Mouse (Mus musculus) embryo, embryonic 10 days (tissue): Measurements from ENCODE around the gene Nprl2.
"Not testable (repeated sequence)": the region's sequence is repeated elsewhere in the genome, so short reads cannot be mapped to it uniquely, and the experiment has no call there.

ENCODE experiments used
- DNase-seq: peaks from one replicate; pipeline ENCODE4 v3.0.0-alpha.2; 2015; ENCODE audit warnings: low spot score

The Nprl2 gene

DNA sequence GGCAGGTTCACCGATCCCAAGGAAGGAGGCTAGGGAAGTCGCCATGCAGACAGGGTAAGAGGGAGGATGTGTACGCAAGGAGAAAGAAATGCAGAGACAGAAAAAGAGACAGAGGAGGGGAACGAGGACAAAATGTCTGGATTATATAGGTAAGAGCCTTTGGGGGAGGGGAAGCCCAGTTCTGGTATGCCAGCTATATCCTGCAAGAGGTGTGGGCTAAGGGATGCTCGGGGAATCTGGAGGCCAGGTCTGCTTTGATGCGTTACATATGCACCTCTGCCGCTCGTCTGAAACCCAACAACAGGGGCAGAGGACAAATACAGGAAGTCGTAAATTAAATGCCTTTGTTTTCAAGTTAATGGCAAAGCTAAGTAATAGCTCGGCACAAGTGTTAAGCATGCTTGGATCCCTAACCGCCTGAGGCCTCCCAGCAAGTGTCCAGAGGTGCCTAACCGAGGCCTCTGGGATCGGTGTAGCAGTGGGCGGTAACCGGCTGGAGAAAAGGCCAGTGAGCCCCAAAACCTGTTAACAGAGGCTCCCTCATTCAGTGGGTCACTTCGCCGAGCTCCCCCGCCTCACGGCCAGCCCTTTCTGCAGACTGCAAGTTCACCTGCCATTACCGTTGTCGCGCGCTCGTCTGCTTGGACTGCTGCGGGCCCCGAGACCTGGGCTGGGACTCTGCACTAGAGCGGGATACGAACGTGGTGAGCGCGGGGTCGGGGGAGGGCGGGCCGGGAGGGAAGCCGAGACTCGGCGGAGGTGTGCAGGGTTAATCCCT is 11.7 kb downstream of the Nprl2 start:
- DNase-seq: no peak

DNA sequence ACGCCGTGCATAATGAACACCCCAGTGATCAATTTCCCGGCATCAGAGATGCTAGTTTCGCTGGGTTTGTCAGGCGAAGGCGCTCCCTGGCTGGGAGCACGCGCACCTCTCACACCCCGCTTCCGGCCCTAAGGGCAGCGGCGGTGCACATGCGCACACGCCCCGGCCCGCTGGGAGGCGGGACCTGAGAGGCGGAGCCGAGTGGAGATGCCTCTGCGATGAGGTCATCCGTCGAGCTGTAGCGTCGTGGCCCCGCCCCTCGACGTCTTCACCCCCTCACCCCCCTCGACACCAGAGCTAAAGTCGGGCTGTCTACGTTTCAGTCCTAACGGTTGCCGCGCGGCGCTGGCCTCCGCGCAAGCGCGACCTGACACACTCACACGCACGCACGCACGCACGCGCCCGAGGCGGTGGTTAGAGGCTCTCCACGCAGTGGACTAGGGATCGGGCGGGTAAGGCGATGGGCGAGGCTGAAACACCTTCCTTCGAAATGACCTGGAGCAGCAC is 12.3 kb downstream of the Nprl2 start:
- DNase-seq: peak; percentile 99

DNA sequence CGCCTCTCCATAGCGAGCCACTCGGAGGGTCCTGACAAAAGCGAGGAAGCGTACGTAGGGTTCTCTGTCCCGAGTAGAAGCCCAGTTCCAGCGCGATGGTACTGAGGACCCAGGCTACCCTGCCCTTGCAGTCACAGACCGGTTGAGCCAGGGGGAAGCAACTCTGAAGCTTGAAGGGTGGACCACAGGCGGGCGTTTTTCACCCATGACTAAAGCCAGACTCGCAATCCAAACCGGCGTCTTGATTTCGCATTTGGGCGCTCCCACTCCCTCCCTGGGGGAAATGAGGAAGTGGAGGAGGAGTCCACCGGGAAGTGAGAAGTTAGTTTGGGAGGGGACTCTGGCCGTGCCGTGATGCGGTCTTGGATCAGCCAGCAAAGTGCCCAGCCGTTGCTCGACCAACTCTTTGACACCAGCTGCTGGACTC is 13.0 kb downstream of the Nprl2 start:
- DNase-seq: peak; percentile 68

DNA sequence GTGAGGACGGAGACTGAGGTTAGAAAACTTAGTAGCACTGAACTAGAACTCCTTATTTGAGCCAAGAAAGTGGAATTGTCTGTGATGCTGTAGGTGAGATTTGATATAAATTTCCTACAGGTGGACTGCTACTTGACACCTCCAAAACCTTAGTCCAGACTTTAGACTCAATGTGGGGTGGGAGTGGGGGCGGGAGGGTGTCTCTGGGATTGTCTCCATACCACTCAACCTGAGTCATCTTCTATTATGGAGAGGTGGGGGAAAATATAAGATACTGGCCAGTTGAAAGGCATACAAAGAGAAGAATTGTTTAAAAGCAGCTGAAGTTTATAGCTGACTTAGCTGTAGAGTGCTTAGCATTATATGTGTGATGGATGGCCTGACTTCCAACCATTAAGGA is 13.7 kb downstream of the Nprl2 start:
- DNase-seq: no peak

DNA sequence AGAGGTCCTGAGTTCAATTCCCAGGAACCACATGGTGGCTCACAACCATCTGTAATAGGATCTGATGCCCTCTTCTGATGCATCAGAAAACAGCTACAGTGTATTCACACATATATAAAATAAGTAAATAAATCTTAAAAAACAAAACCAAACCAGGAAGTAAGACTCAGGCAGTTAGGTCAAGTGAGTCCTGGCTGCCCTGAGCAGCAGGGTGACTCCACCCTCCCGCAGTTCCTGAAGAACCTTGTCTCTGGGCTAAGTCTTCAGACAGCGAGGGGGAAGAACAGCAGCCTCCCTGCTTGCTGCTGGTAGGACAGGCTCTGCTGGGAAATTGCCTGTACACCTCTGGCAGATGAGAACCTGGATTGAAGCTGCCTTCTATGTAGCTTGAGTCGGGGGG is 14.3 kb downstream of the Nprl2 start:
- DNase-seq: no peak

DNA sequence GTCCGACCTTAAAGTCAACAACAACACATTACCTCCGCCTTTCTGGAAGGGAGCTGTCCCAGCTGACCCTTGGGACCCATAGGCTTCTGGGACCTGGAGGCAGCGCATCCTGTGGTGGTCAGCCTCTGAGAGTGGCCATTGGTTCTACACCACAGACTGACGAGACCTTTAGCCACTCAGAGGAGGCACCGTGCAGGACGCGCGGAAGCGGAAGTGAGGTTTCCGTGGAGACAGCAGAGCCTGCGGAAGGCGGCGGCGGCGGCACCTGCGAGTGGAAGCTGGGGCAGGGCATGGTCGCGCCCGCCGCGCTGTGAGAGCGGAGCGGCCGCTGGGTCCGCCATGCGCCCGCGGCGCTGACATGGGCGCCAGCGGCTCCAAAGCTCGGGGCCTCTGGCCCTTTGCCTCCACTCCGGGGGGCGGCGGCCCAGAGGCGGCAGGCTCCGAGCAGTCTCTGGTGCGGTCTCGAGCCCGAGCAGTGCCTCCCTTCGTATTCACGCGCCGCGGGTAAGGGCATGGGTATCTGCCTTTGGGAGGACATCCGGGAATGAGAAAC is 21.1 kb downstream of the Nprl2 start, which contains the start of gene Tusc2:
Gene Tusc2 (plus strand): TSS at position 227 of the 553 bp plus-strand sequence.
- peak; percentile 98 for DNase-seq

DNA sequence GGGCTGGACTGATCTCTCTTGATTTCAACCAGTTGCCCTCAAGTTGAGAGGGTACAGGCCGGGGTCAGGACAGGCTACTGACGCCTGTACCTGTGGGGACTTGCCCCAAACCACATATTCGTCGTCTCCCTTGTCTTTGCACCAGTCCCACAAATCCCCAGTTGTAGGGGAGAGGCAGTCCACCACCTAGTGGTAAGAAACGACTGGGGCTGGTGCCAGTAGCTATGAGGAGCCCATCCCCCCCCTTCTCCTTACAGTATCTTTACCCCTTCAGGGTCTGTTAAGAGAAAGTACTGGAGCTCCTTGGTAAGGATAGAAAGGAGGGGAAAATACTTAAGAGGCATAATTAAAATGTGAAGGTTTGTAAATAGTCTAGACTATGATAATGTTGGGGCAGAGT is 23.5 kb downstream of the Nprl2 start:
- not testable (repeated sequence) for DNase-seq

DNA sequence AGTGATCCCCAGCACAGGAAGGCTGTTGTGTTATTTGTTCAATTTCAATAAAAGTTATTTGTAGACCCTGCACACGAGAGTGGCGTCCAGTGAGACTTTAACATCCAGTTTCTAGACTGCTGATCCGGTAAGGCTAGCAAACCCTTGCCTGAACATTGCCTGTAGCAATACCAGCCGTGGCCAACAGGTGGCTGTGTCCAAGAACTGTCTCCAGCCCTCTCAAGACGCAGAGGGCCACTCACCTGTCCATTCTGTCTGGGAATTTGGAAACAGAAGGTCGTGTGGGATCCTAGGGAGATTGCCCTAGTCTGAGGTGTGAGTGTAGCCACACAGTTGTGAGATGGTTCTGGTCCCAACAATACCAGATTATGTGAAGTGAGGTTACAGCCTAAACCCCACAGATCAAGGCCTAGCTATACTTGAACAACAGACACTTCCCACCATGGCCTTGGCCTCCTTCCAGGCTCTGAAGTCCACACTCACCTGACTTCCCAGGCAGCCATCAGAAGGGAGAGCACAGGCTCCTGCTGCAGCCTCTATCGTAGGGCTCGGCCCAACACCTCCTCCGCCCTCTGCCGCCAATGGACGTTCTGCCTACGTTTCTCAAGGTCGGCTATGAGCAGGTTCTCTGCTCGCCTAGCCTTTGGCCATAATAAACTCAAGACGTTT is 24.1 kb downstream of the Nprl2 start:
- DNase-seq: peak; percentile 93

DNA sequence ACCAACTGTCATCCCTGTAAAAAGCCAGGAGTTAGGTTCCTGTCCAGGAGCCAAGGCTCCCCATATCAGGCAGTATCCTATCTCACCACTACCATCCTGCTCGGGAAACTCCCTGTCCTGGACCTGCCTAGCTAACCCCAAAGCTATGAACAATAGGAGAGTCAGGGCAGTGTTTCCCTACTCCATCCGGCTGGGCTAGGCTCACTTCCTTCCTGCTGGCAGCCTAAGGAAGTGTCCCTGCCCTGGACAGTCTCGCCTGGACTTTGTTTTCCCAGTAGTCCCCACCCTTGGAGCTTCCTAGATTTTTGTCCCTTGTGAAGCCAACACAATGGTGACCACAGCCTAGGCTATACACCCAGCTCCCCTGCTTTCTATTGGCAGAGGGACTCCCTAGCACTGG is 24.8 kb downstream of the Nprl2 start:
- DNase-seq: no peak

DNA sequence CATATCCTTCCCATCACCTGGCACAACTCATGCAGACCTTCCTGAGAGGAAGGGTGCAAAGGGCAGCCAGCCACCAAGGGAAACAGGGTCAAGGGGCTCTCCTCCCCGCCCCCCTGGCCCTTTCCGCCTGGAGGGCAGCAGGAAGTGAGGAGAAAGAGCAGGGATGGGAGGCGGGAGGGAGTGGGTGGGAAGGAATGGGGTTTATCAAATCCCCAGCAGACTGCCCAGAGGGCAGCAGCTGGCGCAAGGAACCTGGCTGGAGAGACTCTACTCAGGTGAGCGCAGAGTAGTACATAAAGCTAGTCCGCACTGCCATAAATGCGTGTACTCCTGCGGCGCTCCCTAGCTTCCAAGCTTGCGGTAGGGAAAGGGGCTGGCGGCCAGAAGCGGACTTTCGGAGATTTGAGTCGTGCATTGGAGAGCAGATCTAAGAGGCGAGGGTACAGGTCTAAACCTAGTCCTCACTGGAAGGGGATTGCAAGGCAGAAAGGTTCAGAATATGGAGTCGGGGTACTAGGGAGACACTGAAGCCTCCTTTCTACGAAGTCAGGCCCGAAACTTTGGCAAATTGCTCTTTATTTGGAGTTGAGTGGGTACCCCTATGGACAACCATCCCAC is 25.8 kb downstream of the Nprl2 start, which contains the start of gene Hyal2:
Gene Hyal2 (plus strand): TSS at position 244 of the 618 bp plus-strand sequence.
- no peak for DNase-seq

DNA sequence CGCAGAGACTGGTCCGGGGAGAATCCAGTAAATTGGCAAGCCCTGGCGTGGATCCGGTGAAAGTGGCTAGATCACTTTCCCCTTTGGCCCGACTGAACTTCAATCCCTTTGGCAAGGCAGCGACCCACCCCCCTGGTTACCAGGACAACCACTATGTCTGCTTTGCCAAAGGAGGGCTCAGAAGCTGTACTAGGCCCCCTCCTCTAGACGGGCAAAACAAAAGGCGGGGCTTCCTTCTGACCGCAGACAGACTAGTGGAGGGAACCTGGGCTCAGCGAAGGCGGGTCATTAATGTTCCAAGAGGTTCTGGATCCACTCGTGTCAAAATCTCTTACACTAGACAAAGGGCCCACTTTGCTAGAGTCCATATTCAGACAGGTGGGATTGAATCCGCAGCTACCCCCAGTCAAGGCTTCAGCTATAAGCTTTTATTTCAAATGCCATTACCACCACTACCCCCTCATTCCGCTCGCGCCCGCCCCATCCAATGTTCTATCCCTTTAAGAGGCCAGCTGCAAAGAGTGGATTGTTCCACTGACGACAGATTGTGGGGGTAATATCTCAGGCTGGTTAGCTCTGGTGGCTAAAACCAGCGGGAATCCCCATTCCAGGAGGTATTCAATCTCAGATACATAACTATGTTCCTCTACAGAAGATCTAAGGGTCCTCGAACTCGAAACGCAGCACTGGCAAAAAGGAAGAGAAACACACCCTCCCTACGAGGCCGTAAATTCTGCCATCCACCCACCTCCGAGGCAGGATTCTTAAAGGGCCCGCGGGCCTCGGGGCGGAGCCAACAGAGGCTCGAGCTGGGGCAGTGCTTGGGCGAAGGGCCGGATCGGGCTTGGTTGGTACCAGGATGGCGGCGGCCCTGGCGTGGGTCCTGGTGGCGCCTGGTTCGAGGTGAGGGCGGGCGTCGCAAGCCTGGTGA is 26.6 kb downstream of the Nprl2 start:
- peak; percentile 92 for DNase-seq

DNA sequence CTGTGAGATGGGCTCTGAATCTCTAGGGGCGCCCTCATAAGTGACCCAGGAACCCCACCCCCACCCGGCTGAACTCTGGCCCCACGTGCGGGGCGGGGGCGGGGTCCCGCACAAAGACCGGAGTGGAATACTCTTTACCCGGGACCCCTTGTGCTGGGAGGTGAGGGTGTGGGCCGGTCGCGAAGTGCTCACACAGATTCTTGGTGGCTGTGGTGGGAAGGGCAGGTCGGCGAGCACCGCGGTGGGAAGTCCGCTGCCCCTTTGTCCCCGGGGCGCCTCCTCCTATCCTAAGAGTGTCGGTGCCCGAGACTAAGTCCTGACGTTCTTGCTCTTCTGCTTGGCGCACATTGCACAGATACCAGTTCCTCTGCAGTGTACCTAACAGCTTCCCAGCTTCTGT is 27.2 kb downstream of the Nprl2 start:
- DNase-seq: peak; percentile 50

DNA sequence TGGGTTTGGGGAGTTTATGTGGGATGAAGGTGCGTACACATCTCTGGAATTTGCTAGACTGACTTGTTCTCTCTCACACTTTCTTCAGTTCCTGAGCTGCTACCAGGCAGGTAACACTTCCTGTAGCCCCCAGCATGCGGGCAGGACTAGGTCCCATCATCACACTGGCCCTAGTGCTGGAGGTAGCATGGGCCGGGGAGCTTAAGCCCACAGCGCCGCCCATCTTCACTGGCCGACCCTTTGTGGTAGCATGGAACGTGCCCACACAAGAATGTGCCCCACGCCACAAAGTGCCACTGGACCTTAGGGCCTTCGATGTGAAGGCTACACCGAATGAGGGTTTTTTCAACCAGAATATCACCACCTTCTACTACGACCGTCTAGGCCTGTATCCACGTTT is 28.0 kb downstream of the Nprl2 start:
- no peak for DNase-seq

DNA sequence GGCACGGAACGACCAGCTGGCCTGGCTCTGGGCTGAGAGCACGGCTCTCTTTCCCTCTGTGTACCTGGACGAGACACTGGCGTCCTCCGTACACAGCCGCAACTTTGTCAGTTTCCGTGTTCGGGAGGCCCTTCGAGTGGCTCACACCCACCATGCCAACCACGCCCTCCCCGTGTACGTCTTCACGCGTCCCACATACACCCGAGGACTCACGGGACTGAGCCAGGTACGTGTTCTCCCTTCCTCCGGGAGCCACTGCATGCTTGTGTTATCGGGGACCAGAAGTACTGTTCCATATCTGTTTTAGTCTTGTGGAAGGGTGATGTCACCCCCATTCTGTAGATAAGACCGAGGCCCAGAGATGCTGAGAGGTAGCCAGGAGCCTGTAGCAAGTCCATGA is 28.8 kb downstream of the Nprl2 start:
- no peak for DNase-seq

DNA sequence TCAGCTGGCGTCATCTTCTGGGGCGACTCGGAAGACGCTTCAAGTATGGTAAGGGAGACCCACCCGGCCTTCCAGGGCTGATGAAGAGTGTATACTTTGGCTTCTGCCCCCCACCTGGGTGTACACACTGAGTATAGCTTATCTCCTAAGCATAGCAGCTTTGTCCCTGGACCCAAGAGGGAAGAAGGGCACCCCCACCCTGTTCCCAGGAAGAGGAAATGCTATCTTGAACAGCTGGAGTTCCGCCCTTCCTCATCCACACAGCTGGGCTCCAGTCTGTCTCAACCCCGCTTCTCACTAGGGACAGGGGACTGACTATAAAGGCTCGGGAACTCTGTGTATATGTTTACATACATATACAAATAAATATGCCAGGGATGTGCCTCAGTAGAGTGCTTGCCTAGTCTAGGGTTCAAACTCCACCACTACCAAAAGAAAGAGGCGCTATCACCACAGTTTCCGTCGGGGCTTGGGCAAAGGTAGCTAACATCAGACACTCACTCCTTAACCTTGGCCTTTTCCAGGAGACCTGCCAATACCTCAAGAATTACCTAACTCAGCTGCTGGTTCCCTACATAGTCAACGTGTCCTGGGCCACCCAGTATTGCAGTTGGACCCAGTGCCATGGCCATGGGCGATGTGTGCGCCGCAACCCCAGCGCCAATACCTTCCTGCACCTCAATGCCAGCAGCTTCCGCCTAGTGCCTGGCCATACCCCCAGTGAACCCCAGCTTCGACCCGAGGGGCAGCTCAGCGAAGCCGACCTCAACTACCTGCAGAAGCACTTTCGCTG is 29.7 kb downstream of the Nprl2 start:
- DNase-seq: no peak

DNA sequence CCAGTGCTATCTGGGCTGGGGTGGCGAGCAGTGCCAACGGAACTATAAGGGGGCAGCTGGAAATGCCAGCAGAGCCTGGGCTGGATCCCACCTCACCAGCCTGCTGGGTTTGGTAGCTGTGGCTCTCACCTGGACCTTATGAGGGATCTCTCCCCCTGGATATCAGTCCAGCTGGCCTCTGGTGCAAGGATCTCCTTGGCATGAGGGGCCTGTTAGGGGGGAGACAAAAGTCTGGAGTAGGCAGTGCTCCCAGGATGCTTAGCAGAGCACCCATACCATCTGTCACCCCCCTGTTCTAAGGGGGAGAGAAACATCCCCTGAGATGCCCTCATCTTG is 30.3 kb downstream of the Nprl2 start:
- no peak for DNase-seq

DNA sequence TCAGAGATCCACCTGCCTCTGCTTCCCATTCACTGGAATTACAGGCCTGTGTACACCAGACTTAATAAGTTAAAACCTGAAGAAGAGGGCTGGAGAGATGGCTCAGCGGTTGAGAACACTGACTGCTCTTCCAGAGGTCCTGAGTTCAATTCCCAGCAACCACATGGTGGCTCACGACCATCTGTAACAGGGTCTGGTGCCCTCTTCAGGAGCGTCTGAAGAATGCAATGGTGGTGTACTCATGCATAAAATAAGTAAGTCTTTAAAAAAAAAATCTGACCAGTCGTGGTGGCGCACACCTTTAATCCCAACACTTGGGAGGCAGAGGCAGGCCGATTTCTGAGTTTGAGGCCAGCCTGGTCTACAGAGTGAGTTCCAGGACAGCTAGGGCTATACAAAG is 31.7 kb downstream of the Nprl2 start:
- DNase-seq: not testable (repeated sequence)

DNA sequence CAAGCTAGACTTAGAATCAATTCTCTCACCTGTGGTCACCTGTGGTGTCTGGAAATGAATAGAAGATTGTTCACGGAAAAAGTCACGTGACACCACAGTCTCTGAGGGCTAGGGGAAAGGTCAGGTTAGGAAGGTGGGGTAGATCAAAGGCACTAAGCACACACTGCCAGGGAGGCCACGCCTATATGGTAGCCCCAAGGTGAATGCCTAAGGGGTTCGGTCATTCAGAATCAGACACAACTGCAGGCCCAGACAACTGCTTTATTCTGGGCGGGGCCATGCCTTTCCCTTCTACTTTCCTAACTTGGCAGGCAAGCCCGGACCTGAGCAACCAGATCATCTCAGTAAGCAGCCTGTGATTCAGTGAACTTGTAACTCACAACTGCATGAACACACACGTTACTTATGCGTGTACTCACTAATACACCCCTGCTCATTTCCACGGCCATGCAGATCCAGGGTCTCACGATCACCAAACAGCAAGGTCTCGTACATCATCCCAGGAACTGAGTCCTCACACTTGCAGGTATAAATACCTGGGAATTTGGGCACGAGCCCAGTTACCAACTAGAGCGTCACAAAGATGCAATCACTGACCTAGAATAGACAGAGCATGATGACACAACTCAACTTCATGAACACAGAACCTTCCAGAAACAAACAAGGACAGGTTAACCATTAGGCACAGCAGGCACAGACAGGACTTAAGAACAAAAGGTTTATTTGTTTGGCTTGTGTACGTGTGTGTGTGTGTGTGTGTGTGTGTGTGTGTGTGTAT is 33.7 kb downstream of the Nprl2 start:
- no peak for DNase-seq

DNA sequence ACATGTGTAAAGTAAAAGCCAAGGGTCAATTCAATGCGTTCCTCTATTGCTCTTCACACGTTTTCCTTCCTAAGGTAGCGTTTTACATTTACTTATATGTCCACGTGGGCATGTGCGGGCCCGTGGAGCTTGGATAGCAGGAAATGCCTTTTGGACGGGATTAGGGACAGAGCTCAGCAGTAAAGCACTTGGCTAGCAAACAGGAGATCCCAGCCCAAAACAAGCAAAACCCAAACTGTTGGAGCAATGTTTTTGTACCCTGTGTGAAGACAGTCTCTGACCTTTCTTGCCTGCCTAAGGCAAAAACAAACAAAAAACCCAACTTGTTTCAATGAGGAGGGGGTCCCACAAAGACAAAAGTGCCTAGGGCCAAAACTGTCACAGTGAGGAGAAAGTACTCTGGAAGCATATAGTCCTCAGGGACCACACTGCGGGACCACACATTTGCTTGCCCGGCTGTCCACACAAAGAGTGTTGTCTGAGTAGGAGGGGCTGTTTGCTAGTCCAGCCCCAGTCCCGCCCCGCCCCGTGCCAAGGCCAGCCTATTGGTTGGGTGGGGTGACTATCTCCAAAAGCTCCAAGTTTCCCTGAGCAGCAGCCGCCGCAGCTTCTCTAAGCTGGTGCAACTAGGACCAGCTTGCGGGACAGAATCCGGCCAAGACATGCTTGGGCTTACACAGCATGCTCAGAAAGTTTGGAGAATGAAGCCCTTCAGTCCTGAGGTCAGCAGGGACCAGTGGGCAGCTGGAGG is 34.5 kb downstream of the Nprl2 start, which contains the start of gene Hyal1:
Gene Hyal1 (plus strand): TSS at position 571 of the 751 bp plus-strand sequence.
- peak; percentile 86 for DNase-seq
